Mouse (Mus musculus) frontal cortex, postnatal 10 days (tissue): ENCODE data around the gene Plin3.
"Not testable (repeated sequence)": the region's sequence is repeated elsewhere in the genome, so short reads cannot be mapped to it uniquely, and the experiment has no call there.

Experiments
- DNase-seq, 2 experiments: peaks; one replicate each; pipeline ENCODE4 v3.0.0; 2022; ENCODE audit warnings: low spot score in 2 of 2, mixed read lengths in 1 of 2

The Plin3 gene

DNA sequence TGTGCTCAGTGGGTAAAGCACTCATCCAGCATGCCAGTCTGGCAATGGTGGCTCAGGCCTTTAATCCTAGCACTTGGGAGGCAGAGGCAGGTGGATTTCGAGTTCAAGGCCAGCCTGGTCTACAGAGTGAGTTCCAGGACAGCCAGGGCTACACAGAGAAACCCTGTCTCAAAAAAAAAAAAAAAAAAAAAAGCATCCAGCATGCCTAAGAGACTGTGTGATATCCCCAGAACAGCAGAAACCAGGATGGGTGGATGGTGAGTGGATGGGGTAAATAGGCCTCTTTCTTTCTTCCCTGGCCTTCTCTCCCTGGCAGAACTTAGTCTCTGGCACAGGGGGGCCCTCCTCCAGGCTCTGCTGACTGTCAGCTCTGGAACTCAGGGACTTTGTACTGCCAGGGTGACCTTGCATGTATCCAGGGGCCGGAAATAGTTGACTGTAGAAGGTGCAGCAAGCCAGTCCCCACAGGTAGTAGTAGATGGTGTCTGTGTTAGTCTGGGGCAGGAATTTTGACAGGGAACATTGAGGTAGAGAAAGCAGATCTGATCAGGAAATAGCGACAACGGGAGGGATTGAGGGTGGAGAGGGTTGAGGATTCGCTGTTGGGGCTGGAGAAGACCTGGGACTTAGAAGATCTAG is 16.7 kb downstream of the Plin3 start:
- DNase-seq = no peak

DNA sequence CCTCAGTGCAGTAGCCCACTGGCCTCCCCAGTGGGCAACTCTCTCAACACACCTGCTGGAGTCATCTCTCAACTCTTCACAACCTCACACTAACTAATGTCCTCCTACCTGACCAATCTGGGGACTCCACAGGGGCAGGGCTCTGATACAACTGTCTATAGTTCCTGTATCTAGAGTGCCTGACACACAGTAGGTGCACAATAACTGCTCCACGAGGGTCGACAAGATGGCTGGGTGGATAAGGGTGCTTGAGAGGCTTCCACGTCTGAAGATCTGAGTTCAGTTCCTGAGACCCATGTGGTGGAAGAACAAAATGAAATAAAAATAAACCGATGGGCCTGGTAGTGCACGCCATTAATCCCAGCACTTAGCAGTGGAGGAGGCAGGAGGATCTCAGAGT is 18.7 kb downstream of the Plin3 start:
- DNase-seq = no peak

GRCm38 (mm10) chr17:56273482-56273881 is 19.2 kb downstream of the Plin3 start:
- no peak for DNase-seq

DNA sequence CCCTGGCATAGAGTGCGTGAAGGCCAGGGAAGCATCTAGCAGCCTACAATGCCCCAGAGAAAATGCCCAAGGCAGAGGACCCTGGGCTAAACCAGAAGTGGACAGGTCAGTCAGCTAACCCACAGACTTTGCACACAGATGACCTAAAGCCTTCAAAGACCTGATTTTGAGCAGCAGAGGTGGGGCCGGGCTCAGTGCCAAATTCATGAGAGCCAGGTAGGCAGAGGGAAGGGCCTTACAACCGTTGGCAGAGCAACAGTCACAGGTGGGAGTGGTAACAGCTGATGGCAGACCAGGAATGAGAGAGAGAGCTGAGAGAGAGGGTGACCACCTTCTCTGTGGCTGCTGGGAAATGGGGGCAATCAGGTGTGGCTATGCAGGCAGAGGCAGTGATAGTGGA is 20.0 kb downstream of the Plin3 start:
- DNase-seq = no peak

GRCm38 (mm10) chr17:56271609-56272253 is 20.9 kb downstream of the Plin3 start:
- no peak for DNase-seq

DNA sequence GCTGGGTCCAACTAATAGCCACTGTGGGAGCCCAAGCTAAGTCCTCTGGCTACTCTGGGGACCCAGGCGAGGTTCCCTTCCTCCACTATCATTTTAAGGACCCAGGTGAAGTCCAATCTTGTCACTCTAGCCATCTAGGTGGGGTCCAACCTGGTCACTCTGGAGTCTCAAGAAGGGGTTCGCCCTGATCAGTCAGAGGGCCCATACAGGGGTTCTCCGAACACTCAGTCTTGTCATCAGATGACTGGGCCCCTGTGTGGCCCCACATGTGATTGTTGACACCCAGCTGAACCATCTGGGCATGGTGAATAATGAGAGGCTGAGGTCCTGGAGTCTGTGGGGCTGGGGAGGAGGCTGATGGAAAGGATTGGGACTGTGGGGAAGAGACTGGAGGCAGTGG is 22.9 kb downstream of the Plin3 start:
- DNase-seq = no peak

DNA sequence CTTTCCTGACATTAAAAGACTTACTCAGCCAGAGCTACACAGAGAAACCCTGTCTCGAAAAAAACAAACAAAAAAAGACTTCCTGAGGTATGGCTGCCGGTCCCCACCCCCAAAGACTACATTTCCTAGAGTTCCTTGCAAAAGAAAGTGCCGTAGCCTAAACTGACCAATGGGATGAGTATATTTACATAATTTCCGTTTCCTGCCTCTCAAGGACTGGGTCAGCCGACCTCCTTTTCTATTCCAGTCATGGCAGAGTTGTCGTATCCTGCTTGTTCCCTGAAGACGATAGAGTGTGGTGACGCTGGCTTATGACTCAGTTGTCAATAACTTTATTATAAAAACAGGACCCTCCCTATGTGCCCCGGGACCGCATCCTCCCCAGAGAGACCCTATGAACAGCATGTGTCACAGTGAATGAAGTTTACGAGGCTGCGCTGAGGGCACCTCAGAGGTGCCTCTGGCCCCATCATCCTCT is 23.5 kb downstream of the Plin3 start:
- no peak for DNase-seq

GRCm38 (mm10) chr17:56266271-56266670 is 26.4 kb downstream of the Plin3 start:
- DNase-seq = no peak

DNA sequence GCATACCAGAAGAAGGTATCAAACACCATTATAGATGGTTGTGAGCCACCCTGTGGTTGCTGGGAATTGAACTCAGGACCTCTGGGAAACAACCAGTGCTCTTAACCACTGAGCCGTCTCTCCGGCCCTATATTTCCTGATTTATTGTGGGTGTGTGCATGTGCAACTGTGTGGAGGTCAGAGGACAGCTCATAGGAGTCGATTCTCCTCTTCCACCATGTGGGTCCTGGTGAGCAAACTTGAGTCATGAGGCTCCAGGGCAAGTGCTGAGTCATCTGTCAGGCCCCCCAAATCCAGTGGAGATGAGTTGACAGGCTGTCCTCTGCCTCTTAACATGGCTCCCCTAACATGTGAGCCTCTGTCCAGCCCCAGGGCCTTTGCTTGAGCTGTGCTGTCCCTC is 26.8 kb downstream of the Plin3 start:
- no peak for DNase-seq

- no peak for DNase-seq
These were observed 27.7 kb downstream of the Plin3 start for GRCm38 (mm10) chr17:56265011-56265410.

DNA sequence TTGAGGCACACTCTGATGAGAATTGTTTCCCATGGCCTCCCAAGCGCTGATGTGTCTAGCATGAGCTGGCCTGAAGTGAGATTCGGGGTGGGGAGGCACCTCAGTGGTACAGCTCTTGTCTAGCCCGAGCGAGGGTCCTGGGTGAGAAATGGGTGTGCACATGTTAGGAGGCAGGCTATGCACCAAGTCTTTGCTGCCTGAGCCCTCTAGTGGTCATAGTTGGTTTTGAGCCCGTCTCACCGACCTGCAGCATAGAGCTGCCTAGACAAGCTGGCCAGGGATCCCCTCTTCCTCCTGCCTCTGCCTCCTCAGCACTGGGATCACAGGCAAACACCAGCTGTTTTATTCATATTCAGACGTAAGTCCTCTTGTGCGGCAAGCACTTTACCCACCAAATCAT is 28.7 kb downstream of the Plin3 start:
- DNase-seq = peak in 1 of 2 experiments; percentile 71

- DNase-seq = no peak
These were observed 30.0 kb downstream of the Plin3 start for GRCm38 (mm10) chr17:56262645-56263094.

- DNase-seq = no peak
These were observed 31.5 kb downstream of the Plin3 start for GRCm38 (mm10) chr17:56261166-56261565.

DNA sequence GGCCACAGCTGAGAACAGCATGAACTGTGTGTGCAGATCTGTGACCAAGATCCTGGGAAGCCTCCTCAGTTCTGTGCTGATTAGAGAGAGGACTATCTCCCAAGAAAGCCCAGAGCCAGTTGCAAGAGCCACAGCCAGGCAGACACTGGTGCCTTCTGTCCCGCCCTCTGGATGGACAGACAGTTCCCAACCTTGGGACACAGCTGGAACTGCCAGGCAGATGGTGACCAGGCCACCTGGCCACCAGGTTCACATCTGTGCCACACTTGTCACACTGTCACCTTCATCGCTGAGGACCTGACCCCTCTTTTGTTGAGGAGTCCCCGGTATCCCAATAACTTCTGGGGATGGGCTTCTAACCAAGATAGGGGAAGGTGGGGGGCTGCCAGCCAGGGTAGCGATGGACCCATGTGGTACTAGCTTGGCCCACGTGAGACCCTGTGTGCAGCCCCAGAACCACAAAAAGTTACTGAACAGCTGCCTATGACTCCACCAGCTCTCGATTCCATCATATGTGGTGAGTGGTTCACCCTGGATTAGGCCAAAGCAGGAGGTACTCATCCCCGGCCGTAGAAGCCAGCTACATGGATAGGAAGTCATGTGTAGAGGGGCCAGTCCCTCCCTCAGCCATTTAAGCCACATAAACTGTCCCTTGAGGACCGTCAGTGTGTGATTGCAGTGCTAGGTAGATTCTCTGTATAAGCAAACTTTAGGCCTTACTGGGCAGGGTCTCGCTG is 33.2 kb downstream of the Plin3 start:
- no peak for DNase-seq

- not testable (repeated sequence) for DNase-seq
These were observed 33.9 kb downstream of the Plin3 start for GRCm38 (mm10) chr17:56258812-56259211.

DNA sequence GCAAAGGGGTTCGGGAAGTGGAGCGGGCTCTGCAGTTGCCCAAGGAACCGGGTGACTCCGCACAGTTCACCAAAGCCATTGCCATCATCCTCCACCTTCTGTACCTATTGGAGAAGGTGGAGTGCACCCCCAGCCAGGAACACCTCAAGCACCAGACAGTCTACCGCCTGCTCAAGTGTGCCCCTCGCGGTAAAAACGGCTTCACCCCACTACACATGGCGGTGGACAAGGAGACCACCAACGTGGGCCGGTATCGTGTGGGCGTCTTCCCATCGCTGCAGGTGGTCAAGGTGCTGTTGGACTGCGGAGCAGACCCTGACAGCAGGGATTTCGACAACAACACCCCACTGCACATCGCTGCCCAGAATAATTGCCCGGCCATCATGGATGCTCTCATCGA is 34.4 kb downstream of the Plin3 start:
- DNase-seq = not testable (repeated sequence)

DNA sequence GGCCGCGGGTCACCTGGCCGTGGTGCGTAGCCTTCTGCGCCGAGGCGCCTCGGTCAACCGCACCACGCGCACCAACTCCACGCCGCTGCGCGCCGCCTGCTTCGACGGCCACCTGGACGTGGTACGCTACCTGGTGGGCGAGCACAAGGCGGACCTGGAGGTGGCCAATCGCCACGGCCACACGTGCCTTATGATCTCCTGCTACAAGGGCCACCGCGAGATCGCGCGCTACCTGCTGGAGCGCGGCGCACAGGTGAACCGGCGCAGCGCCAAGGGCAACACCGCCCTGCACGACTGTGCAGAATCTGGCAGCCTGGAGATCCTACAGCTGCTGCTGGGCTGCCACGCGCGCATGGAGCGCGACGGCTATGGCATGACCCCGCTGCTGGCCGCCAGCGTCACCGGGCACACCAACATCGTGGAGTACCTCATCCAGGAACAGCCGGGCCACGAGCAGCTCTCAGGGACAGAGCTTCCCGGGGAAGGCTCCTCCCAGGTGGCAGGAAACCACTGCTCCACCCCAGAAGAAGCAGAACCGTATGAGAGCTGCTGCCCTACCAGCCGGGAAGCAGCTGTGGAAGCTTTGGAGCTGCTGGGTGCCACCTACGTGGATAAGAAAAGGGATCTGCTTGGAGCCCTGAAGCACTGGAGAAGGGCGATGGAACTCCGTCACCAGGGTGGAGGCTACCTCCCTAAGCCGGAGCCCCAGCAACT is 35.3 kb downstream of the Plin3 start:
- no peak for DNase-seq

DNA sequence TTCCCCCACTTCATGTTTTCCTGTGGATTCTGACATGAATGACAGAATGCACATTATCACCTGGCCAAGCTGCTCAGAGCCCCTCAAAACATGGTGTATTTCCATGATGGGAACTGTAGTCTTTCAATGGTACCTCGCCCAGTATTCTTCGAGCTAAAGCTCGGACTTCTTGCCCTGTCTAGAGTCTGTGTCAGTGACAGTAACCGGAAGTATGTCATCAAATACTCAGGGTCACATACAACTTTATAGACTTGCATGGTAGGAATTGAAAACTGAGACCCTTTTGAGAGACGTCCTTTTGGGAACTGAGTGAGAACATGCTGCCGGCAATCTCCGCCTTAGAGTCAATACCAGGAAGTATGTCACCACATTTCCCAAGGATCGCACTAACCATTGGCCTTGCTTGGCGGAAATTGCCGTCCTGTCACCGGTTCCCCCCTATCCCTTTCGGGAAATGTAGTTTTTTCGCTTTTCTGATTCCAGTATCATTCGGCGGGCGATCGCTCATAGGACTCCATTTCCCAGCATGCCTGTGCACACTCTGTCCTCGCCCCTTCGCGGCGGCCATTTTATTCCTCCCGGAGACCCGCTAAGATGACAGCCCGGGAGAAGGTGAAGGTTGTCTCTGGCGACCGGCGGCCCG is 36.3 kb downstream of the Plin3 start, which contains the start of gene Fem1a:
Fem1a (plus strand) TSS at position 572 of the 643 bp plus-strand sequence.
- peak; percentile 93 to 95 for DNase-seq

GRCm38 (mm10) chr17:56255863-56256238 is 36.8 kb downstream of the Plin3 start:
- DNase-seq = peak; percentile 97 to 99

DNA sequence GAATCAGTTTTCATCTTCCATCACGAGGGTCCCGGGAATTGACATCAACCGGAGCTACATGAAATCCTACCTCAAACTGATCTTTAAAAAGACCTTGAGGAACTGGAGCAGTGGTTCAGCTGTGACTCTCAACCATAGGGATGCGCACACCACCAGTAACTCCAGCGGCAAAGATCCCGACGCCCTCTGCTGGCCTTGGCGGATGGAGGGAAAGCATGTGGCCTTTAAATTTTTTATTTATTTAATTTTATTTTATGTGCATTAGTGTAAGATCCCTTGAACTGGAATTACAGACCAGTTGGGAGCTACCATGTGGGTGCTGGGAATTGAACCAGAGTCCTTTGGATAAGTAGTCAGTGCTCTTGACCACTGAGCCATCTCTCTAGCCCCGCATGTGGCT is 37.2 kb downstream of the Plin3 start:
- peak in 1 of 2 experiments; percentile 67 for DNase-seq

DNA sequence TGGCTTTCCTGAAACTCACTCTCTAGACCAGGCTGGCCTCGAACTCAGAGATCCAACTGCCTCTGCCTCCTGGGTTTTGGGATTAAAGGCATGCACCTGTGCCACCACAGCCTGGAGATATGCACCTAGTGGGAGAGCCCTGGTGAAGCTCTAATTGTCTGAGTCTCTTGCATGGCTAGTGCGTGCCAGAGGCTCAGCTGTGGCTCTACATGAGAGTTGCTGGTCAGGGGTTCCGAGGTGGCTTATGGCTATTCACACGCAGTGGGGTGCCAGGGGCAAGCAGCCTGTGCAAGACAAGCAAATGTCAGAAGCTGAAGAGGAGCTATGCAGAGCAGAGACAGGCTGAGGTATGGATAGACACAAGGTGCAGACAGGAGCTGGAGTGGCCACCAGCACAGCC is 38.0 kb downstream of the Plin3 start:
- no peak for DNase-seq
